In genomic region chr10:14063226-14063625, GRCm38 (mm10) we compare ENCODE assay signal across 25 mouse cellular contexts.
"Had no signal": no experiment of that assay in that cellular context is flagged by ENCODE, and none has a peak within 500 bp of the region (broad histone marks: within the 10 kb centered on the region; RNA-seq: fewer than 3 reads in every experiment).

No protein-coding gene starts in this region.

- H3K9ac ChIP-seq: heart, embryonic 13.5 days; heart, embryonic 15.5 days; hindbrain, embryonic 12.5 days; hindbrain, embryonic 14.5 days; intestine, embryonic 15.5 days; limb, embryonic 13.5 days; limb, embryonic 15.5 days had no signal

- H3K4me3 ChIP-seq: gastrocnemius, adult 2 months; heart, adult 2 months; heart, embryonic 13.5 days; heart, embryonic 15.5 days; hindbrain, embryonic 10.5 days; hindbrain, embryonic 12.5 days; intestine, embryonic 15.5 days; layer of hippocampus, adult 2 months; left cerebral cortex, adult 2 months; limb, embryonic 13.5 days; limb, embryonic 15.5 days had no signal

- H3K4me1 ChIP-seq: hindbrain, embryonic 10.5 days; hindbrain, embryonic 12.5 days; intestine, embryonic 15.5 days; limb, embryonic 13.5 days; limb, embryonic 15.5 days had no signal

- ATAC-seq: hindbrain, embryonic 16.5 days; inflammation-experienced regulatory T-cells, adult 6 months; intestine, embryonic 15.5 days; intestine, postnatal 0 days had no signal

- H3K9me3 ChIP-seq: heart, embryonic 13.5 days; heart, embryonic 15.5 days; hindbrain, embryonic 10.5 days; hindbrain, embryonic 12.5 days; intestine, embryonic 15.5 days; limb, embryonic 13.5 days; limb, embryonic 15.5 days had no signal

- H3K27ac ChIP-seq: gastrocnemius, adult 2 months; heart, adult 2 months; heart, embryonic 13.5 days; heart, embryonic 15.5 days; hindbrain, embryonic 10.5 days; hindbrain, embryonic 12.5 days; hindbrain, embryonic 14.5 days; intestine, embryonic 15.5 days; layer of hippocampus, adult 2 months; left cerebral cortex, adult 2 months; limb, embryonic 13.5 days; limb, embryonic 15.5 days had no signal

- H3K36me3 ChIP-seq: heart, embryonic 15.5 days; hindbrain, embryonic 10.5 days; hindbrain, embryonic 12.5 days; intestine, embryonic 15.5 days; limb, embryonic 13.5 days; limb, embryonic 15.5 days had no signal

- H3K4me2 ChIP-seq: heart, embryonic 11.5 days; heart, embryonic 13.5 days; heart, embryonic 15.5 days; hindbrain, embryonic 12.5 days; hindbrain, embryonic 14.5 days; intestine, embryonic 15.5 days; limb, embryonic 13.5 days; limb, embryonic 15.5 days had no signal

- H3K27me3 ChIP-seq: heart, embryonic 13.5 days; heart, embryonic 15.5 days; hindbrain, embryonic 12.5 days; intestine, embryonic 15.5 days; limb, embryonic 15.5 days had no signal

- DNase-seq: gastrocnemius, adult 2 months; gastrocnemius, postnatal 10 days; gastrocnemius, postnatal 25 days; heart, adult 2 months; heart, postnatal 14 days; heart, postnatal 4 days; kidney, adult 18-20 months; kidney, adult 8-10 months; kidney, postnatal 10 days; kidney, postnatal 25 days; kidney, postnatal 4 days had no signal
